In genomic region chr11:55164723-55165122, GRCm38 (mm10) we compare ENCODE assay signal across 9 mouse cellular contexts. TPM values are rescaled to one million over a fixed set of nuclear protein-coding genes. Genes with fewer than 3 reads are reported as not detected.
DNase-seq lines count a peak whose midpoint lies in the region; ATAC-seq and TF ChIP-seq lines count a peak whose summit lies in the region.
"Had no signal": no experiment of that assay in that cellular context is flagged by ENCODE, and none has a peak within 500 bp of the region (broad histone marks: within the 10 kb centered on the region; RNA-seq: fewer than 3 reads in every experiment).

No protein-coding gene starts in this region.

- H3K4me3 ChIP-seq in hindbrain, embryonic 10.5 days, result no peak overlapping the region
- H3K4me3 ChIP-seq in hindbrain, embryonic 14.5 days (replicated peaks; ENCODE audit: low read length), result no peak overlapping the region
- H3K4me3 ChIP-seq in bone marrow, adult 2 months (replicated peaks; ENCODE audit: control insufficient read depth, low read depth, low read length), result no peak overlapping the region
- H3K4me3 ChIP-seq in lung, adult 2 months (replicated peaks; ENCODE audit: extremely low read depth, low read depth, low read length), result no peak overlapping the region
- no peak overlapping the region for H3K4me3 ChIP-seq in forebrain, embryonic 16.5 days (replicated peaks; ENCODE audit: low read length)

- TF ChIP-seq POLR2A in bone marrow, adult 2 months (IDR thresholded peaks at IDR 0.05; ENCODE audit: borderline replicate concordance, control insufficient read depth, low read depth, low read length), result no peak
- no peak for TF ChIP-seq POLR2A in lung, adult 2 months (IDR thresholded peaks at IDR 0.05; ENCODE audit: borderline replicate concordance, extremely low read depth, low read depth, low read length)

- no peaks in the 10 kb centered on the region for H3K36me3 ChIP-seq in hindbrain, embryonic 10.5 days
- no peaks in the 10 kb centered on the region for H3K36me3 ChIP-seq in hindbrain, embryonic 14.5 days (replicated peaks; ENCODE audit: control insufficient read depth, insufficient read depth)
- H3K36me3 ChIP-seq in forebrain, embryonic 16.5 days (ENCODE audit: control insufficient read depth, insufficient read depth), result no peaks in the 10 kb centered on the region

- TF ChIP-seq CTCF in bone marrow, adult 2 months (IDR thresholded peaks at IDR 0.05; ENCODE audit: control insufficient read depth, insufficient read depth, low read length), result peak; percentile 62
- TF ChIP-seq CTCF in lung, adult 2 months (IDR thresholded peaks at IDR 0.05; ENCODE audit: insufficient read depth, low read length), result peak; percentile 48

- no peak for ATAC-seq in hindbrain, embryonic 14.5 days (ENCODE audit: low FRiP score)
- peak; percentile 72 for ATAC-seq in granulocyte monocyte progenitor cell, adult 5-6 weeks (replicated peaks; ENCODE audit: poor library complexity, severe bottlenecking)
- ATAC-seq in forebrain, embryonic 16.5 days, result no peak

- H3K27ac ChIP-seq in hindbrain, embryonic 10.5 days, result no peak overlapping the region
- H3K27ac ChIP-seq in hindbrain, embryonic 14.5 days, result no peak overlapping the region
- H3K27ac ChIP-seq in bone marrow, adult 2 months (ENCODE audit: control insufficient read depth, insufficient read depth, low read depth, low read length, poor library complexity), result no peak overlapping the region
- H3K27ac ChIP-seq in forebrain, embryonic 16.5 days (ENCODE audit: low read length), result no peak overlapping the region
- H3K27ac ChIP-seq: macrophage had no signal

- DNase-seq in hindbrain, embryonic 10.5 days (ENCODE audit: low spot score), result peak; percentile 20
- no peak for DNase-seq in hindbrain, embryonic 14.5 days (ENCODE audit: low spot score)
- peak; percentile 86 for DNase-seq in ES-CJ7 (ENCODE audit: low read depth, low spot score)
- peak; percentile 37 for DNase-seq in lung, adult 2 months
- peak; percentile 24 to 67 for DNase-seq in spleen, postnatal 10 days (ENCODE audit: low spot score in 2 of 2)

- no peak overlapping the region for H3K4me2 ChIP-seq in hindbrain, embryonic 14.5 days (replicated peaks)
- H3K4me2 ChIP-seq in forebrain, embryonic 16.5 days (ENCODE audit: low read length), result no peak overlapping the region

- H3K27me3 ChIP-seq in hindbrain, embryonic 10.5 days (ENCODE audit: insufficient read depth, poor library complexity, severe bottlenecking), result no peaks in the 10 kb centered on the region
- H3K27me3 ChIP-seq in hindbrain, embryonic 14.5 days (ENCODE audit: control insufficient read depth, insufficient read depth, low read length), result no peaks in the 10 kb centered on the region
- no peaks in the 10 kb centered on the region for H3K27me3 ChIP-seq in forebrain, embryonic 16.5 days (replicated peaks; ENCODE audit: control insufficient read depth, insufficient read depth, low read length)

- H3K9me3 ChIP-seq in hindbrain, embryonic 10.5 days, result no peaks in the 10 kb centered on the region
- H3K9me3 ChIP-seq in hindbrain, embryonic 14.5 days (ENCODE audit: control insufficient read depth, low read length), result no peaks in the 10 kb centered on the region
- H3K9me3 ChIP-seq in forebrain, embryonic 16.5 days (ENCODE audit: control insufficient read depth, low read length), result no peaks in the 10 kb centered on the region

- no peak overlapping the region for H3K9ac ChIP-seq in hindbrain, embryonic 14.5 days
- H3K9ac ChIP-seq in forebrain, embryonic 16.5 days (replicated peaks; ENCODE audit: low read depth, low read length), result no peak overlapping the region

- 40% methylated on average over 3 of the region's 3 CpGs for WGBS in hindbrain, embryonic 10.5 days
- WGBS in hindbrain, embryonic 14.5 days, result 51% methylated on average over 3 of the region's 3 CpGs
- 25% methylated on average over 3 of the region's 3 CpGs for WGBS in bone marrow, adult 2 months
- WGBS in lung, adult 2 months, result 41% methylated on average over 3 of the region's 3 CpGs
- 48% methylated on average over 3 of the region's 3 CpGs for WGBS in forebrain, embryonic 16.5 days

- no peaks in the 10 kb centered on the region for H3K4me1 ChIP-seq in hindbrain, embryonic 10.5 days (replicated peaks)
- H3K4me1 ChIP-seq in hindbrain, embryonic 14.5 days (replicated peaks; ENCODE audit: control insufficient read depth, insufficient read depth, low read length), result no peaks in the 10 kb centered on the region
- H3K4me1 ChIP-seq in bone marrow, adult 2 months (ENCODE audit: control insufficient read depth, insufficient read depth, low read length), result no peaks in the 10 kb centered on the region
- H3K4me1 ChIP-seq in lung, adult 2 months (ENCODE audit: control insufficient read depth, insufficient read depth, low read length), result no peaks in the 10 kb centered on the region
- no peaks in the 10 kb centered on the region for H3K4me1 ChIP-seq in forebrain, embryonic 16.5 days (replicated peaks; ENCODE audit: control insufficient read depth, insufficient read depth, low read length)

RNA-seq across cellular contexts. Expression of gene Slc36a3, which starts 13.2 kb away (rescaled TPM):
- polyA plus RNA-seq in hindbrain, embryonic 10.5 days (2016; fragmentation: Nextera tagmentation; extraction: Ambion mirVana), result not detected in 2 replicates
- polyA plus RNA-seq in hindbrain, embryonic 14.5 days (2014; fragmentation: Nextera tagmentation; extraction: Ambion mirVana), result not detected in 2 replicates
- not detected in 2 replicates for polyA plus RNA-seq in bone marrow, adult 2 months (2011; ENCODE audit: insufficient read depth, insufficient read length, low replicate concordance, missing spikeins)
- not detected in 2 replicates for total RNA-seq in granulocyte monocyte progenitor cell, adult 5-6 weeks (2014; fragmentation: Nextera tagmentation)
- not detected in 2 replicates for total RNA-seq in granulocyte monocyte progenitor cell, adult 5-6 weeks (2017)
- polyA plus RNA-seq in lung, adult 2 months (2012; rRNA removed), result 0.18 and 0.22 TPM in 2 replicates
- not detected in 2 replicates for polyA plus RNA-seq in forebrain, embryonic 16.5 days (2015; fragmentation: Nextera tagmentation; extraction: Ambion mirVana)

RNA-seq across cellular contexts. Expression of gene Slc36a2, which starts 20.2 kb away (rescaled TPM):
- 0.97 and 1.0 TPM in 2 replicates for polyA plus RNA-seq in hindbrain, embryonic 10.5 days (2016; fragmentation: Nextera tagmentation; extraction: Ambion mirVana)
- 0.70 and 0.99 TPM in 2 replicates for polyA plus RNA-seq in hindbrain, embryonic 14.5 days (2014; fragmentation: Nextera tagmentation; extraction: Ambion mirVana)
- 0.85 and 4.3 TPM in 2 replicates for polyA plus RNA-seq in bone marrow, adult 2 months (2011; ENCODE audit: insufficient read depth, insufficient read length, low replicate concordance, missing spikeins)
- total RNA-seq in granulocyte monocyte progenitor cell, adult 5-6 weeks (2014; fragmentation: Nextera tagmentation), result 6.5 and 7.6 TPM in 2 replicates
- 1.9 and 2.8 TPM in 2 replicates for total RNA-seq in granulocyte monocyte progenitor cell, adult 5-6 weeks (2017)
- polyA plus RNA-seq in lung, adult 2 months (2012; rRNA removed), result 75.9 and 90.6 TPM in 2 replicates
- 0.16 and 0.46 TPM in 2 replicates for polyA plus RNA-seq in forebrain, embryonic 16.5 days (2015; fragmentation: Nextera tagmentation; extraction: Ambion mirVana)
- polyA plus RNA-seq: macrophage had no signal

RNA-seq across cellular contexts. Expression of gene Slc36a1, which starts 39.4 kb away (rescaled TPM):
- 1.6 TPM in 2 replicates for polyA plus RNA-seq in hindbrain, embryonic 10.5 days (2016; fragmentation: Nextera tagmentation; extraction: Ambion mirVana)
- 4.8 and 5.2 TPM in 2 replicates for polyA plus RNA-seq in hindbrain, embryonic 14.5 days (2014; fragmentation: Nextera tagmentation; extraction: Ambion mirVana)
- polyA plus RNA-seq in bone marrow, adult 2 months (2011; ENCODE audit: insufficient read depth, insufficient read length, low replicate concordance, missing spikeins), result 6.9 and 19.1 TPM in 2 replicates
- 52.6 and 53.3 TPM in 2 replicates for total RNA-seq in granulocyte monocyte progenitor cell, adult 5-6 weeks (2014; fragmentation: Nextera tagmentation)
- 11.4 and 12.9 TPM in 2 replicates for total RNA-seq in granulocyte monocyte progenitor cell, adult 5-6 weeks (2017)
- polyA plus RNA-seq in lung, adult 2 months (2012; rRNA removed), result 15.6 and 19.4 TPM in 2 replicates
- polyA plus RNA-seq in forebrain, embryonic 16.5 days (2015; fragmentation: Nextera tagmentation; extraction: Ambion mirVana), result 2.2 and 3.3 TPM in 2 replicates

Comparison
In these comparisons a context has a peak if more than half of its experiments do, and no peak if none do; other contexts are left out.
1. RNA of gene Slc36a2, which starts 20.2 kb away (polyA plus RNA-seq): 75.9 to 90.6 TPM in lung, adult 2 months; 0.97 to 1.0 TPM in hindbrain, embryonic 10.5 days, 0.70 to 0.99 TPM in hindbrain, embryonic 14.5 days, 0.85 to 4.3 TPM in bone marrow, adult 2 months and 0.16 to 0.46 TPM in forebrain, embryonic 16.5 days; every median in the first group is over 10 times any median in the second.